Mouse (Mus musculus) stomach, postnatal 0 days (tissue): Measurements from ENCODE around the gene Degs2.

Experiments used
- CTCF ChIP-seq: IDR thresholded peaks from 2 replicates; pipeline ENCODE4 v1.5.1; 2016; ENCODE audit warnings: antibody characterized with exemption, low read depth, mild to moderate bottlenecking, moderate library complexity
- EP300 ChIP-seq: optimal IDR thresholded peaks from 2 replicates; pipeline ENCODE3; 2016; ENCODE audit warnings: antibody characterized with exemption

- no peak for TF ChIP-seq EP300
- TF ChIP-seq CTCF = no peak
Measured at GRCm38 (mm10) chr12:108686463-108686862, 15.7 kb downstream of the Degs2 start.
